Mouse (Mus musculus) midbrain, embryonic 15.5 days (tissue): ENCODE measurements around the gene Mfsd4b3. TPM values are rescaled to one million over a fixed set of nuclear protein-coding genes. Genes with fewer than 3 reads are reported as not detected.
"Not testable (repeated sequence)": the region's sequence is repeated elsewhere in the genome, so short reads cannot be mapped to it uniquely, and the experiment has no call there.

ENCODE experiments used
- ATAC-seq: fragments of 200-750 bp; cut with Nextera tagmentation; replicated peaks from 2 replicates; pipeline ENCODE4 v1.8.0; 2017; ENCODE audit warnings: moderate TSS enrichment
- H3K27ac ChIP-seq: fragments of 300-500 bp; sonication (generic); 2 replicates; pipeline ENCODE4 v1.5.1; 2015; ENCODE audit warnings: mild to moderate bottlenecking, inconsistent platforms
- H3K27me3 ChIP-seq: fragments of 300-500 bp; sonication (generic); replicated peaks from 2 replicates; pipeline ENCODE4 v1.6.1; 2015; ENCODE audit warnings: inconsistent platforms
- H3K36me3 ChIP-seq: fragments of 300-500 bp; sonication (generic); replicated peaks from 2 replicates; pipeline ENCODE4 v1.6.1; 2015; ENCODE audit warnings: inconsistent platforms
- H3K4me1 ChIP-seq: fragments of 300-500 bp; sonication (generic); 2 replicates; pipeline ENCODE4 v1.6.1; 2015; ENCODE audit warnings: inconsistent platforms
- H3K4me2 ChIP-seq: fragments of 300-500 bp; sonication (generic); 2 replicates; pipeline ENCODE4 v1.6.1; 2015; ENCODE audit warnings: inconsistent platforms, mild to moderate bottlenecking, moderate library complexity
- H3K4me3 ChIP-seq: fragments of 300-500 bp; sonication (generic); 2 replicates; pipeline ENCODE4 v1.5.1; 2015; ENCODE audit warnings: mild to moderate bottlenecking, inconsistent platforms
- H3K9ac ChIP-seq: fragments of 300-500 bp; sonication (generic); 2 replicates; pipeline ENCODE4 v1.6.1; 2015; ENCODE audit warnings: mild to moderate bottlenecking, inconsistent platforms
- H3K9me3 ChIP-seq: fragments of 300-500 bp; sonication (generic); 2 replicates; pipeline ENCODE4 v1.6.1; 2016; ENCODE audit warnings: inconsistent platforms
- WGBS: fragments of 180-500 bp; shearing (Covaris S2); methylation state at CpG from one replicate; pipeline ENCODE4 v1.1.7; 2015; ENCODE audit warnings: mixed read lengths; 5-methylcytosine and 5-hydroxymethylcytosine counted together
- polyA plus RNA-seq: library from polyadenylated mRNA; unstranded; fragments of >200 nt; fragmentation: Nextera tagmentation; extraction: Ambion mirVana; gene quantifications from 2 replicates; pipeline ENCODE4 v1.2.1, GENCODE M21; 2015

Mfsd4b3 gene
- polyA plus RNA-seq, 1 experiment from 2014 or later, result not detected

DNA sequence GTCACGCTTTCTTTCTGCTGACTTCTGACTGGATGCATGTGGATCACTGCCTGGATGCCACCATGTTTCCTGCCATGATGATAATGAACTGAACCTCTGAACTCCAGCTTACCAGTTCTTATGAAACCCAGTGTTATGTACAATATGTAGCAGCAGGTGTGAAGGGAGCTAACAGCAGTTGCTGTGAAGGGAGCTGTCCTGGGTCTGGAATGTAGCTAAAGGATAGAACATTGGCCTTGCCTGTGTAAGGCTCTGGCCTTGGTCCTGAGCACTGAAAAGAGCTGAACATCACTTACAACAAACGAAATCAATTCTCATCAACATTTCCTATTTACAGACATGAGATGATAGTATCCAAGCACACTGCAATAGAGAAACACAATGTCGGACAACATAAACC lies 7.6 kb upstream of the Mfsd4b3 start:
- Histone ChIP-seq H3K36me3 (no peaks in the 10 kb centered on the region), H3K4me1 (no peaks in the 10 kb centered on the region), H3K4me3 (no peak overlapping the region), H3K27me3 (no peaks in the 10 kb centered on the region), H3K9ac (no peak overlapping the region), H3K4me2 (no peak overlapping the region), H3K9me3 (no peaks in the 10 kb centered on the region), H3K27ac (no peak overlapping the region)
- 91% methylated on average over 3 of the region's 3 CpGs for WGBS
- no peak for ATAC-seq

DNA sequence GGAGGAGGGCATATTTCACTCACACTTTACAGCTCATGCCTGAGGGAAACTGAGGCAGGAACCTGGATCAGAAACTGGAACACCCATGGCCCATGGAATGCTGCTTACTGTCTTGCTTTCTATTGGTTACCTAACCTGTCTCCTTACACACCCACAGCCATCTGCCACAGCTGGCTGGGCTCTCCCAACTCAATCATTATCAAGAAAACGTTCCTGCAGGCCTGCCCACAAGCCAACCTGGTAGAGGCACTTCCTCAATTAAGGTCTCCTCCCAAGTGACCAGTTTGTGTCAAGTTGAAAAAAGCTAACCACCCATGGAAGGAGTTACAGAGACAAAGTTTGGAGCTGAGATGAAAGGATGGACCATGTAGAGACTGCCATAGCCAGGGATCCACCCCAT lies 2.0 kb upstream of the Mfsd4b3 start:
- H3K27me3 ChIP-seq, result 0 out of 2 replicates have a peak, but pooled peaks cover 13% of the 10 kb centered on the region
- H3K4me1 ChIP-seq, result peaks cover 4% of the 10 kb centered on the region; the same call in 1 of the 2 replicates
- no peaks in the 10 kb centered on the region for H3K36me3 ChIP-seq
- WGBS, result 61% methylated on average over 1 of the region's 1 CpGs
- H3K27ac ChIP-seq, result no peak overlapping the region
- H3K4me2 ChIP-seq, result no peak overlapping the region
- no peak overlapping the region for H3K4me3 ChIP-seq
- H3K9me3 ChIP-seq, result no peaks in the 10 kb centered on the region
- no peak overlapping the region for H3K9ac ChIP-seq
- no peak for ATAC-seq

DNA sequence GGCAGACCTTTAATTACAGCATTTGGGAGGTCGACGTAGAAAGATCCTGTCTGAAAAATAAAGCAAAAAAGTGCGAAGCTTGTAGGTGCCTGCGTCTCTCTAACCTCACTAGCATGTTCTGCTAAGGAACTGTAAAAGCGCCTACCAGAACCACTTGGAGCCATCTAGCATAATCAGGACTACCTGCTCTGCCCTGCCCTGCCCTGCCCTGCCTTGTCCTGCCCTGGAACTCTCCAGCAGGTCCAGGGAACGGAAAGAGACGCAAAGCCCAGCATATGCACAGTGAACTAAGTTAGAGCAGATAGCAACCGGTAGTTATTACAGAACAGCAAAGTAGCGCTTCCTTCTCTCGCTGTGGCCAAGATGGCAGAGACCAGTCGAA lies 479 bp upstream of the Mfsd4b3 start:
- H3K27ac ChIP-seq, result no peak overlapping the region
- no peaks in the 10 kb centered on the region for H3K36me3 ChIP-seq
- H3K4me1 ChIP-seq, result peaks cover 4% of the 10 kb centered on the region; the same call in 1 of the 2 replicates
- 48% methylated on average over 11 of the region's 11 CpGs for WGBS
- peak; percentile 73 for ATAC-seq
- H3K4me3 ChIP-seq, result peak overlapping the region; percentile 44
- no peaks in the 10 kb centered on the region for H3K9me3 ChIP-seq
- H3K9ac ChIP-seq, result no peak overlapping the region
- peak overlapping the region; percentile 88 for H3K4me2 ChIP-seq
- 0 out of 2 replicates have a peak, but pooled peaks cover 13% of the 10 kb centered on the region for H3K27me3 ChIP-seq

DNA sequence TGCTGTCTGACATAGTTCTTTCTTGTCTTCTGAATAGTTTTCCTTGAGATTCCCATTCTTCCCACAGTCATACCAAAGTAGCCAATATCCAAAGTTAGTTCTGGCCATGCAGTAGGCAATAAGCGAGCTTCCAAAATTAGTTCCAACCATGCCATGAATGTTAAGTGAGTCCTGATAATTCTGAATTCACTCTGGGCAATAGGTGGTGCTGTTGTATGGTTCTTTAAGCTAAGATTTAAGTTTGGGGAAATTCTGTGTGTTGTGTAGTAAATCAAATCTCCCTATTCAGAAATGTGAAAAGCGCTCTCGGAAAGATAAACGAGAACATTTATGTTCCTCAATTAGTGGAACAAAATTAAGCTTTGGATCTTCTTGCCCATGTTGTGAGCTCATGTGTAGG lies 1.7 kb downstream of the Mfsd4b3 start:
- no peak for ATAC-seq
- WGBS, result 73% methylated on average over 4 of the region's 4 CpGs
- Histone ChIP-seq H3K4me2 (no peak overlapping the region), H3K4me3 (no peak overlapping the region), H3K27ac (no peak overlapping the region), H3K4me1 (peaks cover 4% of the 10 kb centered on the region; the same call in 1 of the 2 replicates), H3K27me3 (0 out of 2 replicates have a peak, but pooled peaks cover 13% of the 10 kb centered on the region), H3K36me3 (no peaks in the 10 kb centered on the region), H3K9ac (no peak overlapping the region), H3K9me3 (no peaks in the 10 kb centered on the region)

DNA sequence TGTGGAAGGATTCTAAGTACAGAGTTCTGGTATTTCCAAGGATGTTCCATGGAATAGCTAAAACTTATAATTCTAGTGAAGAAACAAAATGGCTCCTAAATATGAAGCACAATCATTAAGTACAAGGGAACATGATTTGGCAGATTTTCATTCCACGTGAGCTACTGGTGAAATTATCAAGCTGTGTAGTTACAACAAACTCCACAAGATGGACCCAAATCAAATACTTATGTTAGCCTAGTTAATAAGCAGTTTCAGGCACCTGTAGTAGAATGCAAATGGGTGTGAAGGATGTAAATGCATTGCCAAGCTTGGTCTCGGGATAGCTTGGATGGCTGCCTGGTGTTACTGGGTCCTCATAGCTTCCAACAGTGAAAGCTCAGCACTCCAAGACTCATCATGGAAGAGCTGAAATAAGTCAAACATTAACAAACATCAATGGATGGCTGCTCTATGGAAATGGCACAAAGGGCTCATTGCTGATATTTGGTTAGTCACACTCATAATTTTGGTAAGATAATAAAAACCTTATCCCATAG lies 3.5 kb downstream of the Mfsd4b3 start:
- WGBS, result 69% methylated on average over 2 of the region's 2 CpGs
- ATAC-seq, result no peak
- Histone ChIP-seq H3K36me3 (no peaks in the 10 kb centered on the region), H3K9ac (no peak overlapping the region), H3K27me3 (0 out of 2 replicates have a peak, but pooled peaks cover 13% of the 10 kb centered on the region), H3K4me2 (no peak overlapping the region), H3K4me1 (peaks cover 4% of the 10 kb centered on the region; the same call in 1 of the 2 replicates), H3K4me3 (no peak overlapping the region), H3K27ac (no peak overlapping the region), H3K9me3 (no peaks in the 10 kb centered on the region)

DNA sequence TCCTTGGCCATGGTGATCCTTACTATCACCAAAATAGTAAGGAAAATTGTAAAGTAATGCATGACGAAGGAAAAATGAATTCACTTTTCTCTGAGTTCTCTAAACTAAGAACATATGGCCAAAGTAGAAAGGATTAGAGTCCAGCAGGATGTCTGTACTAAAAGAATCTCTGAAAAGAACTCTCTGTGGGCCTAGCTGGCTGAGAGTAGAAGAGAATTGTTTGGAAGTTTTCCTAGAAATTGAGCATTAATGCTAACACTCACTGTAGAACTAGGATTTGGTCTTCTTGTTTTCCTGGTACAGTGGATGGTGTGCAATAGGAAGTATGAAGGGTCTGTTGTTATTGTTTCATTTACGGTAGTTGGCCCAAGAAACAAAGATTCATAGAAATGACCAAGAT lies 4.8 kb downstream of the Mfsd4b3 start:
- Histone ChIP-seq H3K9me3 (no peaks in the 10 kb centered on the region), H3K4me2 (no peak overlapping the region), H3K4me1 (no peaks in the 10 kb centered on the region), H3K27ac (no peak overlapping the region), H3K9ac (no peak overlapping the region), H3K27me3 (0 out of 2 replicates have a peak, but pooled peaks cover 13% of the 10 kb centered on the region), H3K36me3 (no peaks in the 10 kb centered on the region), H3K4me3 (no peak overlapping the region)
- 85% methylated on average over 2 of the region's 2 CpGs for WGBS
- ATAC-seq, result no peak

DNA sequence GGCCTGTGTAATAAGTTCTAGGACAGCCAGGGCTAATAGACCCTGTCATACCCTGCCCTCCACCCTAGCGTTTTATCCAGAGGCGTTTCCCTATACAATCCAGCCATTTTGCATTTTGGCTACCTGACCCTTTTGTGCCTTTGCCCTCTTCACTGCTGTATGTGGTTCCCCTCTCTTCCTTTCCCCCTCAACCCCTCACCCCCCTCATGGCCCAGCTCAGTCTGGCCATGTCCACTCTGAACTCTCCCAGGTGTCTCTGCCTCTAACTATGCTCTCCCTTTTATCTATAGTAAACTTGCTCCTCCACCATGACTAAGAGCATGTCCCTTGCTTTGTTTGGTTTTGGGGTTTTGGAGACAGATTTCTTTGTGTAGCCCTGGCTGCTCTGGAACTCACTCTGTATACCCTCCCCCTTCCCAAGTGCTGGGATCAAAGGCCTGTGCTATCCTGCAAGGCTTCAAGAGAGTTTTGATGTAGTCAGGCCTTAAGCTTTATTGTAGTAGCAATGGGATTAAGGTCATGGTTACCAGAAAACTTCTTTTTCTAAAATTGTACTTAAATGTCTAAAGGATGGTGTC lies 10.5 kb downstream of the Mfsd4b3 start:
- no peaks in the 10 kb centered on the region for H3K9me3 ChIP-seq
- WGBS, result 50% methylated on average over 2 of the region's 2 CpGs
- no peaks in the 10 kb centered on the region for H3K27me3 ChIP-seq
- no peak overlapping the region for H3K9ac ChIP-seq
- ATAC-seq, result no peak
- no peak overlapping the region for H3K4me3 ChIP-seq
- no peaks in the 10 kb centered on the region for H3K36me3 ChIP-seq
- no peak overlapping the region for H3K27ac ChIP-seq
- H3K4me2 ChIP-seq, result no peak overlapping the region
- H3K4me1 ChIP-seq, result no peaks in the 10 kb centered on the region

DNA sequence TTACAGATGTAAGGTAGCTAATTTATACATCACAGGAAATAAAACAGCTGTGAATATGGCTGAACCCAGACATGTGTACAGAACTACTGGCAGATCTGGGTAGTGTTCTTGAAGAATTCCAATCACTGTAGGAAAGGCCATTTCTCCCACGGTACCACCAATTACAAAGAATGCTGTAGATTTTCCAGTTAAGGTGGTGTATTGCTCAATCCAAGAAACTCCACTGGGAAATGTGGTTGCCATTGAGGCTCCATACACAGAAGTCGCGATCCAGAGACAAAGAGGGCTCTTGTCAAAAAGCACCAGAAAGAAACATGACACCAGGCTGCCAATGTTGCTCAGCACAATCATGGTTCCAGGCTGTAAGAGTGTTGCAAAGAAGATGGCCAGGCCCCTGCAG lies 12.8 kb downstream of the Mfsd4b3 start:
- not testable (repeated sequence) for H3K4me2 ChIP-seq, H3K27me3 ChIP-seq, H3K9me3 ChIP-seq, H3K4me1 ChIP-seq, H3K4me3 ChIP-seq, H3K36me3 ChIP-seq, H3K9ac ChIP-seq, ATAC-seq, H3K27ac ChIP-seq
- 86% methylated on average over 3 of the region's 3 CpGs for WGBS

DNA sequence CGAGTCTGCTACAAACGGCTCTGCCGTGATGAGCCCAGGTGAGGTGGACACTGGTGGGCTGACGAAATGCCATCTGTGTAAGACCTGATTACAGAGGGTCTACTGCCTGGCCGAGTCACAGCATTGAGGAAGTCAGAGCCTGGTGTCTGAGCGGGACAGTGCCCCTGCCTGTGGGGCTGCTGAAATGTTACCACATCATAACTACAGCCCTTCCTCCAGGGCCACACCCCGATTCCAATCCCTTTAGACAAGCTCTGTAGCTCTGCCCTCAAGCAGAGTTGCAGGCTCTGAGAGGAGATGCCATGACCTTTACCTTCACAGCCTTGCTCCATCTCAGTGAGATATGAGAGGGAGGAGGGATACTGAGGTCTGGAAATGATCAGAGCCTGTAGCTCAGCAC lies 23.4 kb downstream of the Mfsd4b3 start:
- Histone ChIP-seq H3K9ac (no peak overlapping the region), H3K4me1 (no peaks in the 10 kb centered on the region), H3K27me3 (no peaks in the 10 kb centered on the region), H3K36me3 (no peaks in the 10 kb centered on the region), H3K4me3 (no peak overlapping the region), H3K9me3 (no peaks in the 10 kb centered on the region), H3K27ac (no peak overlapping the region), H3K4me2 (no peak overlapping the region)
- ATAC-seq, result no peak
- WGBS, result 82% methylated on average over 7 of the region's 7 CpGs

DNA sequence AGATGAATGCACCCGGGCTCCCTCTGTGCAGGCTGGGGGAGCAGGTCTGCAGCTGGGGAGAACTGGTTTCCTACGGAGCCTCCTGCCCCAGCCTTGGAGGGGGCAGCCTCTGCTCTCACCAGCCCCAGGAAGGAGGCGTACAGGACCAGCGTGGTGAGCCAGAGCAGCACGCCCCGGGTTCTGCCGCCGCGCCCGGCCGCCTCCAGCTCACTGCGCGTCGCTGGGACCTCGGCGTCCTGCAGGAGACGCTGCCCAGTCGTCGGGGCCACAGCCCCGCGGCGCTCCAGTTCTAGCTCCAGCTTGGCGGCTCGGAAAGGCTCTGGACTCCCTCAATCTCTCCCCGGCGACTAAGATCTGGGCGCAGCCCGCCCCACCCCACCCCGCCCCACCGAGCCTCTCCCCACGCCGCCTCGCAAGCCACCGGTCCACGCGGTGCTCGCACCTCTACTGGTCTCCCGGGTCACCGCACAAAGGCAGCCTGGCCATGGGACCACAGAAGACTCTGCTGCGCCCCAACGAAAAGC lies 33.3 kb downstream of the Mfsd4b3 start, which contains the start of gene Mfsd4b2:
Mfsd4b2 (minus strand) TSS at position 308 of the 524 bp plus-strand sequence.
- Histone ChIP-seq H3K4me3 (peak within 1 kb of the TSS; percentile 38), H3K9me3 (no peaks in the 10 kb centered on the region), H3K36me3 (no peaks in the 10 kb centered on the region), H3K4me1 (no peaks in the 10 kb centered on the region; the same call in 1 of the 2 replicates), H3K9ac (peak within 1 kb of the TSS; percentile 20; the same call in 1 of the 2 replicates), H3K27ac (no peak within 1 kb of the TSS), H3K27me3 (peaks cover 12% of the 10 kb centered on the region), H3K4me2 (peak within 1 kb of the TSS; percentile 71)
- peak; percentile 82 for ATAC-seq
- WGBS, result 2% methylated on average over 41 of the region's 41 CpGs

DNA sequence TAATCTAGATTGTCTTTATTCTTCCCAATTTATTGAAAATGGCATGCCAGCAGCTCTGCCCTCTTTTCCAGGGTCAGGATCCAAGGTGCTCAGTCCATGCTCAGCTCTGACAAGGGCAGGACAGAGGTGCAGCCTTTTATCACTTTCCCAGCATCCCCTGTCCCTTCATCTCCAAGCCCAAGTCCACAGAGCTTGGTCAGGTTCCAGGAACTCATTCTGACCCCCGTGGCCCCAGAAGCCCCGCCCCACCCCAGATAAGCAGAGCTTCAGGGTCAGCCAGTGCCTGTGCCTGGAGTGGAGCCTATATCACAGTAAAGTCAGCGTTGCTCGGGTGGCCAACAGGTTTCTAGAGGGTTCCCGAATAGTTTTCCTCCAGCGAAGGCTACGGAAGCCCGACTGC lies 35.4 kb downstream of the Mfsd4b3 start:
- not testable (repeated sequence) for H3K9me3 ChIP-seq, ATAC-seq, H3K27ac ChIP-seq, H3K36me3 ChIP-seq, H3K4me1 ChIP-seq, H3K9ac ChIP-seq, H3K4me3 ChIP-seq, H3K4me2 ChIP-seq
- WGBS, result 78% methylated on average over 8 of the region's 8 CpGs
- H3K27me3 ChIP-seq, result peaks cover 12% of the 10 kb centered on the region

DNA sequence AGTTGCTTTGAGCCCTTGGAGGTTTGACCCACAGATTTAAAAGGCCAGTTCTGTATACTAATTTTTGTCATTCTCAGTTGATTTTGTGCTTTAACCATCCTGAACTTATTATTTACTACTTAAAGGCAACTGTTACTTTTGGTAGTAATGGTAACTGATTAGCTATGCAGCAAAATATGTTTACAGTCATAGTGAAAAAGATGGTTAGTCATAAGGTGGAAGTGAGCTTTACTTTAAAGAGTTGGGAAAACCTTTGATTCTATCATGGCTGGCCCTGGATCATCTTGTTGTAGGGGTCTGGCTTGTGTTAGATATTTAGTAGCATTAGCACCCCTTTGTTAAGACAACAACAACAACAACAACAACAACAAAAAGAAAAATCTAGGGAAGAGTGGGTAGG lies 47.3 kb downstream of the Mfsd4b3 start:
- no peaks in the 10 kb centered on the region for H3K36me3 ChIP-seq
- H3K4me3 ChIP-seq, result no peak overlapping the region
- no peak overlapping the region for H3K27ac ChIP-seq
- H3K4me2 ChIP-seq, result no peak overlapping the region
- no peak overlapping the region for H3K9ac ChIP-seq
- no peaks in the 10 kb centered on the region for H3K4me1 ChIP-seq
- H3K9me3 ChIP-seq, result no peaks in the 10 kb centered on the region
- ATAC-seq, result no peak
- H3K27me3 ChIP-seq, result no peaks in the 10 kb centered on the region
